Mouse (Mus musculus) liver, adult 2 months (tissue): ENCODE measurements around the gene Gm26897.

Source experiments
- CTCF ChIP-seq: fragments of 200-500 bp; IDR thresholded peaks from 2 replicates; pipeline ENCODE4 v1.5.1; 2011; ENCODE audit warnings: low read depth, low read length, control low read depth
- POLR2A ChIP-seq: fragments of 200-500 bp; IDR thresholded peaks from 2 replicates; pipeline ENCODE4 v1.6.1; 2011; ENCODE audit warnings: low read length, control low read depth; ENCODE audit not compliant: insufficient read depth; ENCODE audit errors: extremely low read depth

DNA sequence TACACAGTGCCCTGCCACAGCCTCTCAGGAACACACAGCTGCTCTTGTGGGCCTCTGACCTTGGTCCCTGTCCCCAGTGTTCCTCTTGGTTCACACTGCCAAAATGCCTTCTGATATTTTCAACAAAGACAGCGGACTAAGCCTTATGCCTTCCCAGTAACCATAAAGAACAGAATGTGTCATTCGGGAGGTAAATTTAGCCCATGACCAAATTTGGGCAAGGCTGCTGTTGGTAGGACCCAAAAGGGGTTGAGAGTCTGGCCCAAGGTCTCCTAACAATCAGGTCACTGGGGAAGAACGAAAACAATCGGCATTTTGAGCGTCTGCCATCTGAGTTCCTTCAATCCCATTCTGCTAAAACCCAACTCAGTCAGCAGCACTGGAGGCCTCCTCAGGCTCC is 15.9 kb downstream of the Gm26897 start:
- no peak for TF ChIP-seq CTCF
- no peak for TF ChIP-seq POLR2A
